Mouse (Mus musculus) cerebellum, postnatal 14 days (tissue): ENCODE results near the gene Naa80.

ENCODE experiments used
- DNase-seq, 2 experiments: peaks; one replicate each; pipeline ENCODE4 v3.0.0; 2021; ENCODE audit warnings: mixed read lengths in 2 of 2

Gene Naa80

GRCm38 (mm10) chr9:107578587-107578986 is at the start of gene Naa80:
Gene Naa80 (plus strand): TSS chr9:107578887.
- no peak for DNase-seq

- peak; percentile 91 to 94 for DNase-seq
Measured at GRCm38 (mm10) chr9:107533791-107534407, 44.8 kb upstream of the Naa80 start, which contains the start of gene Tmem115. Gene Tmem115 (plus strand): TSS chr9:107533945.

GRCm38 (mm10) chr9:107534408-107535202 is 44.1 kb upstream of the Naa80 start:
- peak; percentile 74 to 81 for DNase-seq

GRCm38 (mm10) chr9:107538231-107538630 is 40.5 kb upstream of the Naa80 start:
- DNase-seq = peak; percentile 83 to 85

GRCm38 (mm10) chr9:107538711-107539110 is 40.0 kb upstream of the Naa80 start:
- no peak for DNase-seq

GRCm38 (mm10) chr9:107539940-107540339 is 38.7 kb upstream of the Naa80 start:
- no peak for DNase-seq

GRCm38 (mm10) chr9:107540420-107540819 is 38.3 kb upstream of the Naa80 start:
- no peak for DNase-seq

- no peak for DNase-seq
Measured at GRCm38 (mm10) chr9:107541005-107541404, 37.7 kb upstream of the Naa80 start.

GRCm38 (mm10) chr9:107541474-107542351 is 37.0 kb upstream of the Naa80 start, which contains the start of the genes Cyb561d2 and Nprl2:
Gene Cyb561d2 (minus strand): TSS chr9:107542193.
Gene Nprl2 (plus strand): TSS chr9:107542226.
- peak; percentile 95 to 96 for DNase-seq

GRCm38 (mm10) chr9:107542352-107542686 is 36.4 kb upstream of the Naa80 start:
- DNase-seq = no peak

GRCm38 (mm10) chr9:107542721-107543120 is 36.0 kb upstream of the Naa80 start:
- DNase-seq = no peak

GRCm38 (mm10) chr9:107543299-107543698 is 35.4 kb upstream of the Naa80 start:
- no peak for DNase-seq

GRCm38 (mm10) chr9:107544196-107544700 is 34.4 kb upstream of the Naa80 start:
- no peak for DNase-seq

- DNase-seq = no peak
Measured at GRCm38 (mm10) chr9:107544729-107545128, 34.0 kb upstream of the Naa80 start.

- no peak for DNase-seq
Measured at GRCm38 (mm10) chr9:107545199-107545598, 33.5 kb upstream of the Naa80 start.

- DNase-seq = peak; percentile 88 to 94
Measured at GRCm38 (mm10) chr9:107545602-107546001, 33.1 kb upstream of the Naa80 start.

- DNase-seq = peak; percentile 56 to 76
Measured at GRCm38 (mm10) chr9:107547026-107547425, 31.7 kb upstream of the Naa80 start, which contains the start of gene Zmynd10. Gene Zmynd10 (plus strand): TSS chr9:107547298.

- no peak for DNase-seq
Measured at GRCm38 (mm10) chr9:107547957-107548356, 30.7 kb upstream of the Naa80 start.

GRCm38 (mm10) chr9:107548820-107549219 is 29.9 kb upstream of the Naa80 start:
- DNase-seq = no peak

GRCm38 (mm10) chr9:107549297-107550074 is 29.2 kb upstream of the Naa80 start:
- DNase-seq = no peak

- DNase-seq = no peak
Measured at GRCm38 (mm10) chr9:107550491-107551116, 28.1 kb upstream of the Naa80 start.
